Mouse (Mus musculus) stomach, postnatal 0 days (tissue): ENCODE results near the gene Disp1.

ENCODE experiments used
- CTCF ChIP-seq: IDR thresholded peaks from 2 replicates; pipeline ENCODE4 v1.5.1; 2016; ENCODE audit warnings: antibody characterized with exemption, low read depth, mild to moderate bottlenecking, moderate library complexity
- EP300 ChIP-seq: optimal IDR thresholded peaks from 2 replicates; pipeline ENCODE3; 2016; ENCODE audit warnings: antibody characterized with exemption

DNA sequence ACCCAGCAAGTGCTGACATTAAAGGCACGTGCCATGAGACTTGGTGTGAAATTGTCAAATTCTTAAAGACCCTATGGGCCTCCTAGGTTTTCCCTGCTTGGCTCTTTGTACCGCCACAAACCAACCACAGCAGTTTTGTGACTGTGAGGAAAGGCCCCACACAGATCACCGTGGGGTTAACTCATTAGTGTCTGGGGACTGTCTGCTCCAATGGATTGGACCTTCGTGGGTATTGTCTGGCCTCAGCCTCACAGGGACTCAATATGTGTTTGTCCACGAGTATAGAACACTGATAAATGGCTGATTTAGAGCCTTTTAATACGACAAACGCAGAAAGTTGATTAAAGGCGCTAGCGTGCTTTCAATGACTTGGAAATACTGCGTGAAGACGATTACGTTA, 175.2 kb downstream of the Disp1 start:
- TF ChIP-seq CTCF (no peak), EP300 (no peak)
